Mouse (Mus musculus): ENCODE data around the gene Med29. TPM values are rescaled to one million over a fixed set of nuclear protein-coding genes. Genes with fewer than 3 reads are reported as not detected.

The Med29 gene
- polyA plus RNA-seq, 1 experiment from 2014 or later, result 54.3 TPM

DNA sequence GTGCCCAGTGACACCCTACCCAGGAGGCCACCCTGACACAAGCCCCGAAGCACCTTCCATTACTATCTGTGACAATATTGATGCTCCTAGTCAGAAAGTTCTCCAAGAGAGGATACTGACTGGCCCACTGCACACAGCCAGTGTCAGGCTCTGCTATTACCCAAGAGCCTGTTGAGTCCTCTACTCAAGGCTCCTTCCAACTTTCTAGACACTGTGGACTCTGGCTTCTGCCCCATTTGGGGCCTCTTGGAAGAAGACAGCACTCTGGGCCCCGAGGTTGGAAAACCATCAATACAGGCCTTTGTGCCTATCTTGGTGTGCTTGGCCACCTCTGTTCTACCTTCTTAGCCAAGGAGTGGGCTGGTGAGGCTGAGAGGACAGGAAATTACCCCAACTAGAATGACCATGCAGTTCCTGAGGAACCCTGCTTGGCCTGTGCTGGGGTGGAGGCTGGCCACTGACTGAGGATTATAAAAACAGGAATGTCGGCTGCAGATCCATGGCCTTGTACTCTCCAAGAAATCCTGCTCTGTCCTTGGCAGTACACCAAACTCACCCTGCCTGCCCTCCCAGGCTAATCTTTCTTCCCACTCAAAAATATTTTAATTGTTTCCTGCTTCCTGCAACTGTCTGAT lies 18.4 kb upstream of the Med29 start:
- 85% methylated on average over 3 of the region's 3 CpGs for WGBS (ENCODE audit: insufficient replicate concordance)
- H3K36me3 ChIP-seq (ENCODE audit: control insufficient read depth, insufficient read depth, low read length), result peaks cover 30% of the 10 kb centered on the region
- no peak overlapping the region for H3K4me2 ChIP-seq
- no peaks in the 10 kb centered on the region for H3K9me3 ChIP-seq (replicated peaks; ENCODE audit: control insufficient read depth, low read length)
- H3K27me3 ChIP-seq (ENCODE audit: control insufficient read depth, insufficient read depth, low read length), result no peaks in the 10 kb centered on the region
- no peaks in the 10 kb centered on the region for H3K4me1 ChIP-seq (ENCODE audit: control insufficient read depth, insufficient read depth, low read length)
- ATAC-seq (replicated peaks; ENCODE audit: insufficient number of reproducible peaks, low FRiP score, low TSS enrichment), result no peak
- no peak overlapping the region for H3K9ac ChIP-seq (ENCODE audit: low read depth, low read length)
- no peak overlapping the region for H3K4me3 ChIP-seq (ENCODE audit: low read depth, low read length)
- H3K27ac ChIP-seq (ENCODE audit: low read depth, low read length), result no peak overlapping the region

DNA sequence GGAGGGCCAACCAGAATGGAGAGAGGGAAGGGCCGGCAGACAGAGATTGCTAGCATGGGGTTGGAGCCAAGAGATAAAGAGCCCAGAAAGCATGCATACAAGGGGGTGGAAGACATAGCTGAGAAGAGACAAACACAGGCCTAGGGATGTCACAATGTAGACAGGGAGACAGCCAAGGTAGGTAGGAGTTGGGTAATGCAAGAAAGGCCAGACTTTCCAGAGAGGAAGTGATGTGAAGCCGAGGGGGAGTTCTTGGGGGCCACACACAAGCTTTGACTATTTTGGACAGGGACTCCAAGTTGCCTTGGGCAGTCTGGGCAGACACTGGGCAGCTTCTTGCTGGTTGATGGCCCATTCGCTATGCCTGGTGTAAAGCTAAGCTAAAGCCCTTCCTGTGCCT lies 9.4 kb upstream of the Med29 start:
- no peak overlapping the region for H3K4me2 ChIP-seq
- H3K4me3 ChIP-seq (ENCODE audit: low read depth, low read length), result no peak overlapping the region
- H3K9me3 ChIP-seq (replicated peaks; ENCODE audit: control insufficient read depth, low read length), result no peaks in the 10 kb centered on the region
- ATAC-seq (replicated peaks; ENCODE audit: insufficient number of reproducible peaks, low FRiP score, low TSS enrichment), result no peak
- 64% methylated on average over 3 of the region's 3 CpGs for WGBS (ENCODE audit: insufficient replicate concordance)
- no peaks in the 10 kb centered on the region for H3K27me3 ChIP-seq (ENCODE audit: control insufficient read depth, insufficient read depth, low read length)
- peaks cover 56% of the 10 kb centered on the region for H3K36me3 ChIP-seq (ENCODE audit: control insufficient read depth, insufficient read depth, low read length)
- no peaks in the 10 kb centered on the region for H3K4me1 ChIP-seq (ENCODE audit: control insufficient read depth, insufficient read depth, low read length)
- no peak overlapping the region for H3K9ac ChIP-seq (ENCODE audit: low read depth, low read length)
- no peak overlapping the region for H3K27ac ChIP-seq (ENCODE audit: low read depth, low read length)

DNA sequence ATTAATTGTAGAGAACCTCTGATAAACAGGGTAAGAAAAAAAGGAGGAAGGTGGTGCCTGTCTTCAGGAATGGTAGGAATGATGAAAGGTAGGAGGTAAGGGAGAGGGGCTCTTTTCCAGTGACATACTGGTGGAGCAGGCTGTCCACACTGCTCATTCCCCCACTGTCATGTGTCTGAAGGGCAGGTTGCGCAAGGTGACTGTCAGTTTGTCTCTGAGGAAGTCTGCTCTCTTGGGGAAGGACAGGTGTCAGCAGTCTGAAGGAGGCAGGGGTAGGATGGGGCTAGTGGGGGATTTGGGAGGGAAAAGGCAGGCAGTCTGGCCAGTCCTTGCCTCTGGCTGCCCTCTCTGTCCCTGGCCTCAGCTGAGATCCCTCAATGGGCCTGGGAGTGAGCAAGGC lies 8.5 kb upstream of the Med29 start:
- Histone ChIP-seq H3K27ac (ENCODE audit: low read depth, low read length) (no peak overlapping the region), H3K4me3 (ENCODE audit: low read depth, low read length) (no peak overlapping the region), H3K4me2 (no peak overlapping the region), H3K9me3 (replicated peaks; ENCODE audit: control insufficient read depth, low read length) (no peaks in the 10 kb centered on the region), H3K36me3 (ENCODE audit: control insufficient read depth, insufficient read depth, low read length) (peaks cover 50% of the 10 kb centered on the region), H3K4me1 (ENCODE audit: control insufficient read depth, insufficient read depth, low read length) (no peaks in the 10 kb centered on the region), H3K9ac (ENCODE audit: low read depth, low read length) (no peak overlapping the region), H3K27me3 (ENCODE audit: control insufficient read depth, insufficient read depth, low read length) (no peaks in the 10 kb centered on the region)
- peak; percentile 27; the same call in 1 of the 2 replicates for ATAC-seq (replicated peaks; ENCODE audit: insufficient number of reproducible peaks, low FRiP score, low TSS enrichment)
- WGBS (ENCODE audit: insufficient replicate concordance), result 100% methylated on average over 1 of the region's 1 CpGs

GRCm38 (mm10) chr7:28398696-28399340 lies 6.3 kb upstream of the Med29 start:
- Histone ChIP-seq H3K27ac (ENCODE audit: low read depth, low read length) (no peak overlapping the region), H3K27me3 (ENCODE audit: control insufficient read depth, insufficient read depth, low read length) (no peaks in the 10 kb centered on the region), H3K9ac (ENCODE audit: low read depth, low read length) (no peak overlapping the region), H3K4me1 (ENCODE audit: control insufficient read depth, insufficient read depth, low read length) (peaks cover 1% of the 10 kb centered on the region; the same call in 1 of the 2 replicates), H3K4me3 (ENCODE audit: low read depth, low read length) (no peak overlapping the region), H3K4me2 (no peak overlapping the region), H3K9me3 (replicated peaks; ENCODE audit: control insufficient read depth, low read length) (no peaks in the 10 kb centered on the region), H3K36me3 (ENCODE audit: control insufficient read depth, insufficient read depth, low read length) (peaks cover 41% of the 10 kb centered on the region)
- ATAC-seq (replicated peaks; ENCODE audit: insufficient number of reproducible peaks, low FRiP score, low TSS enrichment), result no peak
- WGBS (ENCODE audit: insufficient replicate concordance), result 84% methylated on average over 10 of the region's 10 CpGs

GRCm38 (mm10) chr7:28398000-28398399 lies 5.5 kb upstream of the Med29 start:
- no peak for ATAC-seq (replicated peaks; ENCODE audit: insufficient number of reproducible peaks, low FRiP score, low TSS enrichment)
- H3K36me3 ChIP-seq (ENCODE audit: control insufficient read depth, insufficient read depth, low read length), result peaks cover 33% of the 10 kb centered on the region
- 64% methylated on average over 3 of the region's 3 CpGs for WGBS (ENCODE audit: insufficient replicate concordance)
- H3K4me2 ChIP-seq, result no peak overlapping the region
- no peaks in the 10 kb centered on the region for H3K27me3 ChIP-seq (ENCODE audit: control insufficient read depth, insufficient read depth, low read length)
- H3K9me3 ChIP-seq (replicated peaks; ENCODE audit: control insufficient read depth, low read length), result no peaks in the 10 kb centered on the region
- no peak overlapping the region for H3K9ac ChIP-seq (ENCODE audit: low read depth, low read length)
- H3K27ac ChIP-seq (ENCODE audit: low read depth, low read length), result no peak overlapping the region
- peaks cover 6% of the 10 kb centered on the region for H3K4me1 ChIP-seq (ENCODE audit: control insufficient read depth, insufficient read depth, low read length)
- H3K4me3 ChIP-seq (ENCODE audit: low read depth, low read length), result no peak overlapping the region

DNA sequence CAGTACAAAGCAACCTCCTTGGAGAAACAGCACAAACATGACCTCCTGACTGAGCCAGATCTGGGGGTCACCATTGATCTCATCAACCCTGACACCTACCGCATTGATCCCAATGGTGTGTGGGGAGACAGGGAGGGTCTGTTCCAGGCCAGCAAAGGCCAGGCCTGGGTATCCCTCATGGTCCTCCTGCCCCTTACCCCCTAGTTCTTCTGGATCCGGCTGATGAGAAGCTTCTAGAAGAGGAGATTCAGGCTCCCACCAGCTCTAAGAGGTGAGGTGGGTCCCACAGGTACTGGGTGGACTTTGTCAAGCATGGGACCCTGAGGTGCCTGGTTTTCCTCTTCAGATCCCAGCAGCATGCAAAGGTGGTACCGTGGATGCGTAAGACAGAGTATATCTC lies 2.9 kb upstream of the Med29 start:
- ATAC-seq (replicated peaks; ENCODE audit: insufficient number of reproducible peaks, low FRiP score, low TSS enrichment), result no peak
- H3K4me2 ChIP-seq, result no peak overlapping the region
- WGBS (ENCODE audit: insufficient replicate concordance), result 94% methylated on average over 4 of the region's 4 CpGs
- no peak overlapping the region for H3K9ac ChIP-seq (ENCODE audit: low read depth, low read length)
- H3K9me3 ChIP-seq (replicated peaks; ENCODE audit: control insufficient read depth, low read length), result no peaks in the 10 kb centered on the region
- H3K4me3 ChIP-seq (ENCODE audit: low read depth, low read length), result no peak overlapping the region
- no peaks in the 10 kb centered on the region for H3K27me3 ChIP-seq (ENCODE audit: control insufficient read depth, insufficient read depth, low read length)
- no peak overlapping the region for H3K27ac ChIP-seq (ENCODE audit: low read depth, low read length)
- H3K36me3 ChIP-seq (ENCODE audit: control insufficient read depth, insufficient read depth, low read length), result peaks cover 25% of the 10 kb centered on the region
- H3K4me1 ChIP-seq (ENCODE audit: control insufficient read depth, insufficient read depth, low read length), result peaks cover 13% of the 10 kb centered on the region

- Histone ChIP-seq H3K4me2 (peak overlapping the region; percentile 93), H3K4me3 (ENCODE audit: low read depth, low read length) (peak overlapping the region; percentile 94), H3K9me3 (replicated peaks; ENCODE audit: control insufficient read depth, low read length) (no peaks in the 10 kb centered on the region), H3K27me3 (ENCODE audit: control insufficient read depth, insufficient read depth, low read length) (no peaks in the 10 kb centered on the region), H3K9ac (ENCODE audit: low read depth, low read length) (peak overlapping the region; percentile 88), H3K4me1 (ENCODE audit: control insufficient read depth, insufficient read depth, low read length) (peaks cover 13% of the 10 kb centered on the region), H3K27ac (ENCODE audit: low read depth, low read length) (peak overlapping the region; percentile 73), H3K36me3 (ENCODE audit: control insufficient read depth, insufficient read depth, low read length) (peaks cover 33% of the 10 kb centered on the region)
- ATAC-seq (replicated peaks; ENCODE audit: insufficient number of reproducible peaks, low FRiP score, low TSS enrichment), result no peak
- 6% methylated on average over 22 of the region's 22 CpGs for WGBS (ENCODE audit: insufficient replicate concordance)
Observed at GRCm38 (mm10) chr7:28393272-28393951, 904 bp upstream of the Med29 start.

DNA sequence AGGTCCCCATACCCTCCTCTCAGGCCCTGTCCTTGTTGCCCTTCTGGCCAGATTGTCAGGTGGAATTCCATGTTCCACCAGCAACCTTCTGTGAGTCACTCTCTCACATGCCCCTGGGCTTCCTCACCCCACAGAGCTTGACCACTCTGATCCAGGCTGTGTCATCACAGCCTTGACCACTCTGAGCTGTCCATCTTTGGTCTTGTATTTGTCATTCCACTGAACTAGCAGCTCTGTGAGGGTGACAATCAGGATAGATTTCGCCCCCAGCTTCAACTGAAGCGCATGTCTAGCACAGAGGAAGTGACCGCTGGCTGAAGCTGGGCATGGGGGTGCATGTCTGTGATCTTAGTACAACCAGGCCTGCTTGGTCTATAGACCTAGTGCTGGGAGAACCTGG lies 2.2 kb downstream of the Med29 start:
- no peak overlapping the region for H3K9ac ChIP-seq (ENCODE audit: low read depth, low read length)
- no peaks in the 10 kb centered on the region for H3K27me3 ChIP-seq (ENCODE audit: control insufficient read depth, insufficient read depth, low read length)
- H3K9me3 ChIP-seq (replicated peaks; ENCODE audit: control insufficient read depth, low read length), result no peaks in the 10 kb centered on the region
- no peak for ATAC-seq (replicated peaks; ENCODE audit: insufficient number of reproducible peaks, low FRiP score, low TSS enrichment)
- H3K4me2 ChIP-seq, result no peak overlapping the region
- 93% methylated on average over 3 of the region's 3 CpGs for WGBS (ENCODE audit: insufficient replicate concordance)
- H3K27ac ChIP-seq (ENCODE audit: low read depth, low read length), result no peak overlapping the region
- peaks cover 13% of the 10 kb centered on the region for H3K4me1 ChIP-seq (ENCODE audit: control insufficient read depth, insufficient read depth, low read length)
- peaks cover 16% of the 10 kb centered on the region for H3K36me3 ChIP-seq (ENCODE audit: control insufficient read depth, insufficient read depth, low read length)
- H3K4me3 ChIP-seq (ENCODE audit: low read depth, low read length), result no peak overlapping the region
